Mouse (Mus musculus): Measurements from ENCODE around the gene Ndufaf2.

DNA sequence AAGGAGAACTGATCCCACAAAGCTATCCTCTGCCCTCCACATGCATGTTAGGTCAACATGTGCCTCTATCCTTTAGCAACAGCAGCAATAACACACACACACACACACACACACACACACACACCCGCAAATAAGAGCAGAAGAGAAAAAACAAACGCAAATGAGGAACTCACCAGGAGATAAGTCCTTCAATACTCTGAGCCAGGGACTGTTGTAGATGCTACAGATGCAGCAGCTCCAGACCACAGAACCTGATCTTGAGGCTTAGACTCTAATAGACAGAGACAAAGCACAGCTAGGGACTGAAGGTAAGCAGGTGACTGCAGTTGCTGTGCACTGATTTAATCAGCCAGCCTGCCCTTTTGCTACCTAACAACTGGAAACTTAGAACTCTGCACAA is 92.4 kb downstream of the Ndufaf2 start:
- TF ChIP-seq RCOR1 (conservative IDR thresholded peaks at IDR 0.05; ENCODE audit: low read depth, low read length) (no peak), BHLHE40 (IDR thresholded peaks at IDR 0.05; ENCODE audit: low read depth, low read length) (no peak), EP300 (IDR thresholded peaks at IDR 0.05; ENCODE audit: low read length) (no peak), SIN3A (IDR thresholded peaks at IDR 0.05; ENCODE audit: low read length) (no peak), POLR2AphosphoS2 (IDR thresholded peaks at IDR 0.05; ENCODE audit: low read depth, low read length) (no peak), IRF4 (IDR thresholded peaks at IDR 0.05; ENCODE audit: low read depth, low read length) (no peak), CTCF (conservative IDR thresholded peaks at IDR 0.05 in 1 of 2, IDR thresholded peaks at IDR 0.05 in 1 of 2; ENCODE audit: low read depth in 2 of 2, low read length in 2 of 2) (no peak), POLR2A (IDR thresholded peaks at IDR 0.05; ENCODE audit: low read depth, low read length) (no peak), MXI1 (IDR thresholded peaks at IDR 0.05; ENCODE audit: low read depth, low read length) (no peak)

Measured in CH12.LX (cell line).